Mouse (Mus musculus): ENCODE results near the gene Grin2a.
A peak's percentile ranks its signal among the peaks of the same experiment; 100 is the strongest.

Grin2a gene

GRCm38 (mm10) chr16:9742443-9742842, 252.9 kb downstream of the Grin2a start:
- no peak for DNase-seq

GRCm38 (mm10) chr16:9738679-9739078, 256.7 kb downstream of the Grin2a start:
- no peak for DNase-seq

- DNase-seq: no peak
Measured at GRCm38 (mm10) chr16:9737131-9737530, 258.2 kb downstream of the Grin2a start.

GRCm38 (mm10) chr16:9735365-9736080, 259.8 kb downstream of the Grin2a start:
- DNase-seq: no peak

GRCm38 (mm10) chr16:9727603-9728002, 267.8 kb downstream of the Grin2a start:
- DNase-seq: no peak

- no peak for DNase-seq
Measured at GRCm38 (mm10) chr16:9725578-9726113, 269.7 kb downstream of the Grin2a start.

GRCm38 (mm10) chr16:9711398-9711797, 284.0 kb downstream of the Grin2a start:
- DNase-seq: no peak

- no peak for DNase-seq
Measured at GRCm38 (mm10) chr16:9709921-9710320, 285.4 kb downstream of the Grin2a start.

- DNase-seq: no peak
Measured at GRCm38 (mm10) chr16:9697141-9697540, 298.2 kb downstream of the Grin2a start.

- DNase-seq: no peak
Measured at GRCm38 (mm10) chr16:9694081-9694480, 301.3 kb downstream of the Grin2a start.

GRCm38 (mm10) chr16:9688523-9689140, 306.7 kb downstream of the Grin2a start:
- DNase-seq: no peak

- DNase-seq: no peak
Measured at GRCm38 (mm10) chr16:9680572-9680971, 314.8 kb downstream of the Grin2a start.

- DNase-seq: no peak
Measured at GRCm38 (mm10) chr16:9679994-9680393, 315.4 kb downstream of the Grin2a start.

GRCm38 (mm10) chr16:9678750-9679149, 316.6 kb downstream of the Grin2a start:
- DNase-seq: no peak

GRCm38 (mm10) chr16:9672390-9672789, 323.0 kb downstream of the Grin2a start:
- DNase-seq: no peak

GRCm38 (mm10) chr16:9671222-9671621, 324.1 kb downstream of the Grin2a start:
- DNase-seq: peak; percentile 14 to 20

GRCm38 (mm10) chr16:9670750-9671161, 324.6 kb downstream of the Grin2a start:
- DNase-seq: peak in 1 of 2 experiments; percentile 29

- DNase-seq: no peak
Measured at GRCm38 (mm10) chr16:9665896-9666295, 329.5 kb downstream of the Grin2a start.

GRCm38 (mm10) chr16:9664060-9664459, 331.3 kb downstream of the Grin2a start:
- peak; percentile 37 to 81 for DNase-seq

- DNase-seq: no peak
Measured at GRCm38 (mm10) chr16:9663508-9663907, 331.9 kb downstream of the Grin2a start.

- no peak for DNase-seq
Measured at GRCm38 (mm10) chr16:9625652-9626444, 369.5 kb downstream of the Grin2a start.

- DNase-seq: no peak
Measured at GRCm38 (mm10) chr16:9624346-9624745, 371.0 kb downstream of the Grin2a start.

GRCm38 (mm10) chr16:9618206-9618605, 377.2 kb downstream of the Grin2a start:
- no peak for DNase-seq

All from lung, postnatal 4 days (tissue).